Mouse (Mus musculus): Measurements from ENCODE around the gene Aloxe3.
A peak's percentile ranks its signal among the peaks of the same experiment; 100 is the strongest.

Aloxe3 gene

DNA sequence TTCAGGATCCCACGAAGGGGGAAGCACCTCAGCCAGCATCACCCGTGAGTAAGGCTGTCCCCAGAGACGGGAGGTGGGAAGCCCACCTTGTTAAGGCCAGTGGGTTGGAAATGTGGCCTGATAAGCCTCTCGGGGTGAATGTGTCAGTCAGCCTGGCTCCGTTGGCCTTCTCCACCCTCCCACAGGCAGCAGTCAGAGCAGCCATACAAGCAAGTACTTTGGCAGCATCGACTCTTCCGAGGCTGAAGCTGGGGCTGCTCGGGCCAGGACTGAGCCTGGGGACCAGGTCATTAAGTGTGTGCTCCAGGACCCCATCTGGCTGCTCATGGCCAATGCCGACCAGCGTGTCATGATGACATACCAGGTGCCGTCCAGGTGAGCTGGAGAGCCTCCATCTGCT lies 18.0 kb upstream of the Aloxe3 start:
- no peak for DNase-seq (ENCODE audit: low read depth, low spot score)

DNA sequence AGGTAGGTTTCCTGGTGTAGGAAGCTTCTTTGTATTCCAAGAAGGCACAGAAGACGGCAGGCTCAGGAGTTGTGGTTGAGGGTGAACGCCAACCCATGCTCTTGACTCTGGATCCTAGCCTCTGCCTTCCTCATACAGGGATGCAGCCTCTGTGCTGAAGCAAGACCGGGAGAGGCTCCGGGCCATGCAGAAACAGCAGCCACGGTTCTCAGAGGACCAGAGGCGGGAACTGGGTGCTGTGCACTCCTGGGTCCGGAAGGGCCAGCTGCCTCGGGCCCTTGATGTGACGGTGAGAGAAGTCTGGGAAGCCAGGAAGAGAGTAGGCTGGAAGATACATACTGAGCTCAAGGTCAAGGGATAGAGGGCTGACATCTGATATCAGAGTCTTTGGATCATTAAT lies 17.5 kb upstream of the Aloxe3 start:
- no peak for DNase-seq (ENCODE audit: low read depth, low spot score)

DNA sequence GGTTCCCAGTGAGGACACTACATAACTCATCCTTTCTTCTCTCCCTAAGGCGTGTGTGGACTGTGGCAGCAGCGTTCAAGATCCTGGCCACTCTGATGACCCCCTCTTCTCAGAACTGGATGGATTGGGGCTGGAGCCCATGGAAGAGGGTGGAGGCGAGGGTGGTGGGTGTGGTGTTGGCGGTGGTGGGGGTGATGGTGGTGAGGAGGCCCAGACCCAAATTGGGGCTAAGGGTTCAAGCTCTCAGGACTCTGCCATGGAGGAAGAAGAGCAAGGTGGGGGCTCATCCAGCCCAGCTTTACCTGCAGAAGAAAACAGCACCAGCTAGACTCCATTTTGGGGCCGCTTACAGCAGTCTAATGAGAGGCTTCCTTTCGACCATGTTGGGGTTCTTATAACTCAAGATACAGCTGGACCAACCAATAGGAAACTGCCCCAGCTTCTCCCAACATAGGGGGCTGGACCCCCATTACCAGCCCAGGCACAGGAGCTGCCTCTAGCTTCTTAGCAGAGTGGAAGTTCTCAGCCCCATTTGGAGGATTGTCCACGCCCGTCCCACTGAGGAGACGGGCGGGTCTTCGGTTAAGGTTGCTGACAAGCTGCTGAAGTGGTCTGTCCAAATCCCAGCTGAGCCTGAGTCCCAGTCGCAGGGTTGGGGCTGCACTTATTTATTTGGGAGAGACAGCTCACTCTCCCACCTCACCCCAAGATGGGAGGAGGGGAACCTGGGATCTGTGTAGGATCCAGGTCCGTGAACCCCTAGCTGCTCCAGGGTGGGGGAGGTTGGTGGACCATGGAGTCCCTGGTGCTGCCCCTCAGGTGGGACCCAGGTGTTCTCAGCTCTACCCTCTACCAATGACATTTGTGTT lies 16.4 kb upstream of the Aloxe3 start:
- no peak for DNase-seq (ENCODE audit: low read depth, low spot score)

DNA sequence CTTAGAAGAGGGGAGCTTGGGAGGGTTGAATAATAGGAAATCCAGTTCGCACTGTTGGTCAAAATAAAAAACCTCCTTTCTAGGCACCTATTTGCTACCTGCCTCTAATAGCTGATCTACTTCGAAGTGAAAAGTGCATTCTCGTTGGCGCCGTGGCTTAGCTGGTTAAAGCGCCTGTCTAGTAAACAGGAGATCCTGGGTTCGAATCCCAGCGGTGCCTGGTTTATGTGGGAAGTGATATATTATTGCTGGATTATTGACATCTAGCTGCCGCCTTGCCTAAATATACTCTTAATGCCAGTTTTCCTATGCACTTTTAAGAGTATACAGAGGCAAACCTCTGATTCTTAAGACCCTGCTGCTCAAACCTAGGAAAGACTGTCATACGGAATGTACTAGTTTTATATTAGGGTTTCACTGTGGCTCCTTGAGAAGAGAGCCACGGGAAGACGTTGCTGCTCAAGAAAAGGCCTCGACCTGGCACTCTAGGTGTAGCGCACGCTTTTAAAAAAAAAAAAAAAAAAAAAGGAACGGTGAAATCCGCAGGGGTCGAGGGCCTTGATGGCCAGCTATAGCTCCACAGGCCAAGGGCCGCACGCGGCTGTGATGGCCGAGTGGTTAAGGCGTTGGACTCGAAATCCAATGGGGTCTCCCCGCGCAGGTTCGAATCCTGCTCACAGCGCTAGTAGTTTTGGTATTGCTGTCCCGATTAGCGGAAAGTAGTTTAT lies 15.2 kb upstream of the Aloxe3 start:
- DNase-seq (ENCODE audit: low read depth, low spot score), result no peak

DNA sequence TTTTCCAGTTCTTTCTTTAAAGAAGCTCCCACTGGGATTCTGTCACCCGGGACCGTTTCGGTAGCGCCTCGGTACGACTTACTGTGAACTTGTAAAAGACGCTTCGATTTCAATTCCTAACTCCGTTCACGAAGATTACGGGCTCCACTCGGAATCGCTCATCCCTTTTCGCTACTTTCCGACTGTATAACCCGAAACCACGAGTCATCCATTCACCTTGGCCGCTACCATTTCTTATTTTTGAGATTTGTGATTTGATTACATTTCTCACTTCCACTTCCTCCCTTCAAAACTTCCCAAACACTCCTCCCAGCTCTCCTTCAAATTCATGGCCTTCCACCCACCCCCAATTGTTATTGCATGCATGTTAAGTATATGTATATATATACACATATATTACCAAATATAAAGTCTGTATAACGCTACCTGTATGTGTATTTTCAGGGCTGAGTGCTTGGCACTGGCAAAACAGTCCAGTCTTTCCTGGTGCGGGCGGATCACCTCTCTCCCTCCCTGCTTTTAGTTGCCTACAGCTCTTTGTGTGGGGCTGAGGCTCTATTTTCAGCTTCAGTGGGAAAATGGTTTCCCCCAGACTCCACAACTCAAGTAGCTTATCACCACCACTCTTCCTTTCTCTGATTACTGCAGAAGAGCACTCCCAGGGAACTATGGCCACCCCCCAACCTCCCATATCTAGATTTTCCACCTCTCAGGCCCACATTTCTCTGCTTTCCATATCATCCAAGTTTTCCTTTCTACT lies 14.5 kb upstream of the Aloxe3 start:
- DNase-seq (ENCODE audit: low read depth, low spot score), result no peak

DNA sequence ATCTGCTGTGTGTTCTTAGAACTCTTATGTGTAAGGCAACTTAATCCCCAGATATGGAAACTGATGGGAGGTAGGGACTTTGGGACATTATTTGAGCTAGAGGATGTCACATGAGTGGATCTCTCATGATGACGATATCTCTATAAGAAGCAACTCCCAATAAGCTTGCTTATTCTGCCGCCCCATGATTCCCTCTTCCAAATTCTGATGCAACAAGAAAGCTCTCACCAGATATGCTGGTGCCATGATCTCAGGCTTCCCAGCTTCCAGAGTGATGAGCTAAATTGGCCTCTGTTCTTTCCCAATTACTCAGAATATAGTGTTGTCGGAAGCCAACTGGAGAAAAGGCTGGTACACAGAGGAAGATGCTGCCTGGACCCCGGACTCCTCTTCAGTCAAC lies 13.8 kb upstream of the Aloxe3 start:
- no peak for DNase-seq (ENCODE audit: low read depth, low spot score)

DNA sequence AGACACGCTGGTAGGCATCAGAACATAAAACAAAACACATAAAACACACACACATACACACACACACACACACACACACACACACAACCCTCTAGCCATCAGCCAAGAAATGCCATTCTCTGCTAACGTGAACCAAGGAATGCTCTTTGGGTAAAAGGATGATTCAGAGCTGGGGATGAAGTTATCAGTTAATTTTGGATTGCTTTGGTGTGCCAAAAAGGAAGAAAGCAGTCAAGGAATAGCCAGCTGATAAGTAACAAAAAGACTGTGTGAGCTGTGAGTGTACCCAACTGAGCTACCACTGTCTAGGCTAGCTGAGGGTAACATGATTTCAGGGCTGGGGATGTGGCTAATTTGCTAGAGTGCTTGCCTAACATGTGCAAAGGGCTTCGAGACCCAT lies 11.7 kb upstream of the Aloxe3 start:
- no peak for DNase-seq (ENCODE audit: low read depth, low spot score)

DNA sequence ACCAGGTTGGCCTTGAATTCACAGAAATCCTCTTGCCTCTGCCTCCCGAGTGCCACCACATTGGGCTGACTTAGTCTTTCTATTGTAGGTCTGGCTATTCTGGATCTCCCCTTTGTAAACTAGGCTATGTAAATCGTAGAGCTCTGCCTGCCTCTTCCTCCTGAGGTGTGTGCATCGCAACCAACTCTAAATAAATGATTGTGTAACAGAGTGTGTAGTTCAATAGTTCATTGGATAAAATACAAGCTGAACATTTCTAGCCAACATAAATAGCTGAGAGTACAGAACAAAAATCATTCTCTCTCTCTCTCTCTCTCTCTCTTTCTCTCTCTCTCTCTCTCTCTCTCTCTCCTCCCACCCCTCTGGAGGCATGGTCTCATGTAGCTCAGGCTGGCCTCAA lies 11.1 kb upstream of the Aloxe3 start:
- no peak for DNase-seq (ENCODE audit: low read depth, low spot score)

DNA sequence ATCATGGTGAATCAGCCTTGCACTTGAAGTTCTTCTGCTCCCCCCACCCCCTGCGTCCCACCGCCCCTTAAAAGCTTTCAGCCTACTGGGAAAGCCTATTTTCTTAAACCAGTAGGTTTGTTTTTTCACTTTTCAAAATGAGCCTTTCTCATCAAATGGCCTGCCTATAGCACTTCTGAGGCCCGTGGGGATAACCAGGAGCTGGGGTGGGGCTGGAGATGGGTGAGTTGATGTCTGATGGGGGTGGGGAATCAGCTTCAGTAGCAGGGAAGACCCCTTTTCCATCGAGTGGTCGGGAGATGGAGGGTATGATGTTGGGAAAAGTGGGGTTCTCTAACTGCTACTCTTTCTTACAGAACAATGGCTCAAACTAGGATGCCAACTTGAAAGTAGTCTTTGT lies 8.9 kb upstream of the Aloxe3 start:
- no peak for DNase-seq (ENCODE audit: low read depth, low spot score)

DNA sequence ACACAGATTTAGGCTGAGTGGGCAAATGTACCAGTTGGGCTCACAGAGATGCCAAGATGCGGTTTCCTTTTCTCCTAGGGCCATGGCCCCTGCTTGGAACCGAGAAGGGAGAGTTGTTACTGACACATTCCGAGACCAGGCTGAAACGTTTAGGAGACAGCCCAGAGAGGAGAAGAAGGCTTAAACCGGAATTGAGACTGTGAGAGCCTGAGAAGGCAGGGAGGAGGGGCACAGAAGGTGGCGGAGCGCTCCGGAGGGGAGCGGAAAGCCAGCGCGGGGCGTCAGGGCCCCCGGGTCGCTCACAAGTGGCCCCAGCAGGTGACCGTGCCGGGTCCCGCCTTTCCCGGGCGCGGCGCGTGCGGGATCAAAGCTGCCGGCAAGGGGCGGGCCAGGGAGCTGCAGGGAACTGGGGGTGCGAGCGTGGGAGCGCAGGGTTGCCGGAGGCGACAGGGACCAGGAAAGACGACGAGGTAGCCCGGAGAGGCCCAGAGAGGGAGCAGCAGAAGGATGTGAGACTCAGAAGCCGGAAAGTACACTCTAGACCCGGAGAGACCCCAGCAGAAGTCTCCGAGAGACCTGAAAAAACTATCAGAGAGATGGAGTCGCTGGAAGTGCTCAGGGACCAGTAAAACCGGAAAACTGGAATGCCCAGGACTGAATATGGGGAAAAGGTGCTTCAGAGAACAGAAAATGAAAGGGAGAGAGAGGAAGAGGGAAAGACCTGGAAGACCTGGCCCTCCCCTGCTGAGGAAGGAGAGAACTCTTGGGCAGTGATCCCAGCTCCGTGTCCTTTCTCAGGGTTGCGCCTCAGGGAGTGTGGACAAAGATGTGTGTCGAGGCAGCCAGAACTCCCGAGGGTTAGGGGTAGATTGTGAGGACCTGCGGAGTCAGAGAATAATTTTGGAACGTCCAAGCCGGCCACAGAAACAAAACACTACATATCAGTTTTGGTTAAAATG lies 7.7 kb upstream of the Aloxe3 start:
- DNase-seq (ENCODE audit: low read depth, low spot score), result no peak

DNA sequence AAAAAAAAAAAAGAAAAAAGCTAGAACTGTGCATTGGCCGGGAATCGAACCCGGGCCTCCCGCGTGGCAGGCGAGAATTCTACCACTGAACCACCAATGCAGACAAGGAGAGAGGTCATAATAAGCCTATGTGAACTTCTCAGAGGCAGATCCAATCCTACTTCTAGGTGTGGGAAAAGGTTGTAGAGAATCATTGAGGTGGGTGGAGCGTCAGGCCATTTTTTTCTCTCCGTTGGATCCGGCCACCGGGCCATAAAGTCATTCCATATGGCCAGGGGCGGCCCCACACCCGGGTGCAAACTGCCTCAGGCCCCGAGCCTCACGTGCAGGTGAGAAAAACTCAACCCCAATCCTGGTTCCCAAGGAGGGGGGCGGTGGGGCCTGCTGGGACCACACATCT lies 6.9 kb upstream of the Aloxe3 start:
- no peak for DNase-seq (ENCODE audit: low read depth, low spot score)

DNA sequence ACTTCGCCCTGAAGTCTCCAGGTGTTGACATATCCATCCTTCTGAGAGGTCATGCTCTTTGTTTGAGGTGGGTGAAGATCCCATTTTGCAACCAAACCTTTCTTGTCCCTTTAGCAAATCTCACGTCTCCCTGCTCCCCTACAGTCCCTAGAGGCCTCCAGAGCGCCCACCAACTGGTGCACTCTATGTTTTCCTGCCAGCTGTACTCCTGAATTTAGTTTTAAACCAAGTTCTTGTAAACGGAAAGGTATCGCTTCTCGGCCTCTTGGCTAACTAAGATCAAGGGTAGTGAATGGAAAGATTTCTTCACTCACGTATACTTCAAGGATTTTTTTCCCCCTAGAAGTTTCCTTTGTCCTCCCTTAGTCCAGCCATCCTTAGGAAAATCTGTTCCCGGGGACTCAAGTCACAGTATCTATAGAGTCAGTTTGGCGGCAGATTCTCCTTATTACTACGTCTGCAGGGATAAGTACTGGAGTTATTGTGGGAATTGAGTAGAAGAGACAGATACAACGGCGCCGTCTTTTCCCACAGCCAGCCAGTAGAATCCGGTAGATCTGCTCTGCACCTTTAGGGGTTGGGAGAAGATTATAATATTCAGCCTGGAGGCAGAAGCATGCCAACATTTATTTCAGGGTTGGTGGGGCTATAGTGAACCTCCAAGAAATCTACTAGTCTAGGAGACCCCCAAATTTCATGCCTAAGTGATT lies 6.1 kb upstream of the Aloxe3 start:
- DNase-seq (ENCODE audit: low read depth, low spot score), result no peak

DNA sequence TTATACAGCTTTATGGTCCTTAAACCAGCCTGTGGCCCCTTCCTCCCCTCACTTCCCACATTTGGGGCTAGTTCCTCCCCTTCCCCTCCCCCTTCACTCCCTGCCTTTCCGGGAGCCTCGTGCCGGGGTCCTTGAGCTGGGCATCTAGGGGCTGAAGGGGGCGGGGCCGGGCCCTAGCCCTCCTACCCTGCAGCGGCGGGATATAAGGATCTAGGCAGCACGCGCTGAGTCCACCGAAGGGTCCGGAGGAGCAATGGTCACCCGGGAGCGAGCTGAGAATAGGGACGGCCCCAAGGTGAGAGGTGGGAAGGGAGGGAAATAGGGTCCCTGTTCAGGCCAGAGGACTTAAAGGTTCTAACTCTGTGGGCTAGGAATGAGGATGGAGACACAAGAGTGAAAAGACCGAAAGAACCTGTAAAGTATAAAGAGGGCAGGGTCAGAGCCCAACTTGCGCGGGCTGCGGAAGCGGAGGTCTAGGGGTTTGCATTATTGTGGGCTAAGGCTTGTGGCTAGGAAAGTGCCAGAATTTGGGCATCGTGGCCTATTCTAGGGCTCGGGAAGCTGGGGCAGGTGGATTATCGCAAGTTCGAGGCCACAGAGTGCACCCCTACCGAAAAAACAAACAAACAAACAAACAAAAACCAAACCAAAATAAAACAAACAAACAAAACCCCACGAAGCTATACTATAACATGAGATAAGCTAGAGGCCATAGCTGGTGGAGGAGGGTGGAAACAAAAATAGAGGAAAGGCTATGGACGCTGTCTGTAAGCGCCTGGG lies 5.3 kb upstream of the Aloxe3 start, which contains the start of gene Hes7:
TSS of gene Hes7 (plus strand) at position 184 of the 780 bp plus-strand sequence.
- DNase-seq (ENCODE audit: low read depth, low spot score), result no peak

DNA sequence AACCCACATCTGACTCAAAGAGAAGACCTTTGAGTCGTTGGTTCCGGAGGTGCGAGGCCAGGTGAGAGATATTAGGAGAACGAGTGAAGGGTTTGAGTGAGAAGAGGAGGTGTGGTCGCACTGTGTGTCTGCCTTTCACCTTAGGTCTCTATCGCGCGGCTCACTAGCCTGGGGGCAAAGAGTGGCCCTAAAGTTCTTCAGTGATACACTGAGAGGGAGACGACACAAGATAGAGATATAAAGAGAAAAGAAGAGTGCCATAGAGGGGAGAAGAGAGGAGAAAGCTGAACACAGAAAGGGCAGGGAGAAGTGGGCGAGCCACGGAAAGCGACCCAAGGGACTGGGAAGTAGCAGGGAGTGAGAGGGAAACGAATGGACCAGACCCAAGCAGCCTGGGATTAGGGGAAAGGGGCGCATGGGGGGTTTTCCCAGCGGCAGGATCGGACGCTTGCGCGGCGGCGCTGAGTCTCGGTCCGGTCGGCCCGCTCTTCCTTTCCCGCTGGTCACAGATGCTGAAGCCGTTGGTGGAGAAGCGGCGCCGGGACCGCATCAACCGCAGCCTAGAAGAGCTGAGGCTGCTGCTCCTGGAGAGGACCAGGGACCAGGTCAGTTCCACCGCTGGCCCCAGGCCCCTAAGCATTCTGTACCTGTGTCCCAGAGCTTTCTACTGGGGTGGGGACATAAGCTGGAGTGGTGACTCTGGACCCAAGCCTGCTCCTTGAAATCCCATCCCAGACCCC lies 4.5 kb upstream of the Aloxe3 start:
- DNase-seq (ENCODE audit: low read depth, low spot score), result no peak

DNA sequence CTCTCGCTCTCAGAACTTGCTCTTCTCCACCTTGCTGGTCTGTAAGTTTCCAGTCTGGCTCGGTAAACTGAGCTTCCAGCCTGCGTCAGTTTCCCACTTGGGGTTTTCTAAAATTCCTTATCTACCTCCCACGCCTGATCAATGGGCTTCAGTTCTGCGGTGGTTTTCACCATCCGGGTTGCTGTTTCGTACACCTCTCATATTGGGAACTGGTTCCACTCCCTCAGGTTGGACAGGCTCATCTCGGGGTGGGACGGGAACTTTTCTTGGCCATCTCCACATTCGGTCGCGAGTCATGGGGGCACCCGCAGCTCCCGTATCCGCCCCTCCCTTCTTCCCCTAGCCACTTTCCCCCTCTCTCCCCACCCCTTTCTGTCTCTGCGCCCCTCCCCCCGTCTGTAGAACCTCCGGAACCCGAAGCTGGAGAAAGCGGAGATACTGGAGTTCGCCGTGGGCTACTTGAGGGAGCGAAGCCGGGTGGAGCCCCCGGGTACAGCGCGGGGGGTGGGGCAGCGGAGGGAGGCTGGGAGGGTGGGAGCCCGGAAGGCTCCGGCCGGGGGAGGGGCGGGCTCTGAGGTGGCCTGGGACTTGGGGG lies 3.9 kb upstream of the Aloxe3 start:
- DNase-seq (ENCODE audit: low read depth, low spot score), result no peak

DNA sequence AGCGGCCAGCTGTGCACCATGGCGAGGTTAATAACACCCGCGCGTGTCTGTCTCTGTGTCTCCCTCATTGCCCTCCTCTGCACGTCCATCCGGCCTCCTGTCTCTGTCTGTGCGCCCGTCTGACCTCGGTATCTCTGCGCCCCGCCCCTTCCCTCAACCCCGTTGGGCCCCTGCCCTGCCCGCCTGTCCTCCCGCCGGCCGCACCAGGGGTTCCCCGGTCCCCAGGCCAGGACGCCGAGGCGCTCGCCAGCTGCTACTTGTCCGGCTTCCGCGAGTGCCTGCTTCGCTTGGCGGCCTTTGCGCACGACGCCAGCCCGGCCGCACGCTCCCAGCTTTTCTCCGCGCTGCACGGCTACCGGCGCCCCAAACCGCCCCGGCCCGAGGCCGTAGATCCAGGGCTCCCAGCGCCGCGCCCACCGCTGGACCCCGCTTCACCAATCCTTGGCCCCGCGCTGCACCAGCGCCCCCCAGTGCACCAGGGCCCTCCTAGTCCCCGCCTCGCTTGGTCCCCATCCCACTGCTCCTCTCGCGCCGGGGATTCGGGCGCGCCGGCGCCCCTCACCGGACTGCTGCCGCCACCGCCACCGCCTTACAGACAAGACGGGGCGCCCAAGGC lies 3.3 kb upstream of the Aloxe3 start, which contains the start of gene 9130213A22Rik:
TSS of gene 9130213A22Rik (minus strand) at position 254 of the 616 bp plus-strand sequence.
- peak; percentile 78 for DNase-seq (ENCODE audit: low read depth, low spot score)

DNA sequence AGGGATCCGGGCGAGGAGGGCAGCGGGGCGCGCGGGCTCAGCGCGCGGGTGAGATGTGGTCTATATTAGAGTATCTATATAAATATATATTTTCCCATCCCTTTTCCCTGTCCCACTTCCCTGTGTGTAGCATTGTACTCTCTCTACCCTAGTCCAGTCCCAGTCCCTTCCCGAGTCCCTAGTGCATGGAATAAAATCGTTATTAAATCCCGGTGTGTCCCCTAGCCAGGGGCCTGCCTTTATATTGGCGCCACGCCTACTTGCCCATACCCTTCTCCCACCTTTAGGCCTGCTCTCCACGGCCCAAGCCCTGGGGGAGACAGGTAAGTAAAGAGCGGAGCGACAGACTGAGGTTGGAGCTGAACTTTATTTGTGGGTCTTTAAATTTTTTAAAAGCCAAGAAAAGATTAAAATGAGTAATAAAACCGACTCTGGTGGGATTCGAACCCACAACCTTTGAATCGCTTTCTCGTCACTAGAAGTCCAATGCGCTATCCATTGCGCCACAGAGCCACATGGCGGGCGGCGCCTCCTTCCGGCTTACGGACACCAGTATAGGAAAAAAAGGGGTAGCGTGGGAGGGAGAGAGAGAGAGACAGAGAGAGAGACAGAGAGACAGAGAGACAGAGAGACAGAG lies 2.5 kb upstream of the Aloxe3 start:
- peak; percentile 87 for DNase-seq (ENCODE audit: low read depth, low spot score)

Measured in embryo, embryonic 11.5 days (tissue).